In genomic region chr12:80598756-80599155, GRCm38 (mm10) we compare ENCODE assay signal across 9 mouse cellular contexts. TPM values are rescaled to one million over a fixed set of nuclear protein-coding genes. Genes with fewer than 3 reads are reported as not detected.
DNase-seq lines count a peak whose midpoint lies in the region; ATAC-seq and TF ChIP-seq lines count a peak whose summit lies in the region.
"Had no signal": no experiment of that assay in that cellular context is flagged by ENCODE, and none has a peak within 500 bp of the region (broad histone marks: within the 10 kb centered on the region; RNA-seq: fewer than 3 reads in every experiment).

No protein-coding gene starts in this region.

- H3K9me3 ChIP-seq in kidney, postnatal 0 days (replicated peaks; ENCODE audit: low read length), result no peaks in the 10 kb centered on the region

- peaks cover 12% of the 10 kb centered on the region; the same call in 1 of the 2 replicates for H3K4me1 ChIP-seq in kidney, postnatal 0 days (replicated peaks; ENCODE audit: insufficient read depth, low read length)

- DNase-seq in layer of hippocampus, adult 11-12 months (ENCODE audit: low spot score), result peak; percentile 75
- DNase-seq in layer of hippocampus, adult 9-10 months (ENCODE audit: low spot score), result no peak
- peak; percentile 47 for DNase-seq in cerebellum, adult 11-12 months
- DNase-seq in gastrocnemius, postnatal 14 days, result peak; percentile 69
- peak; percentile 68 for DNase-seq in kidney, postnatal 0 days (ENCODE audit: low spot score)
- DNase-seq in lung, postnatal 4 days, result peak; percentile 61 to 80
- peak; percentile 16 to 52 for DNase-seq in urinary bladder, postnatal 36 days (ENCODE audit: low spot score in 2 of 2)

- peak; percentile 13; the same call in 1 of the 2 replicates for TF ChIP-seq CTCF in kidney, postnatal 0 days (IDR thresholded peaks at IDR 0.05; ENCODE audit: low read depth)

- H3K27me3 ChIP-seq in kidney, postnatal 0 days (ENCODE audit: insufficient read depth, low read length), result no peaks in the 10 kb centered on the region

- no peaks in the 10 kb centered on the region for H3K36me3 ChIP-seq in kidney, postnatal 0 days (ENCODE audit: insufficient read depth, low read length)

- intact Hi-C loops in gastrocnemius, postnatal 14 days (cut with DNase I; ENCODE audit: low total_unique reads), result no loop called here

- H3K9ac ChIP-seq in kidney, postnatal 0 days (ENCODE audit: low read depth, low read length), result no peak overlapping the region

- no peak overlapping the region for H3K4me2 ChIP-seq in kidney, postnatal 0 days (ENCODE audit: low read length)

- peak overlapping the region; percentile 42; the same call in 1 of the 2 replicates for H3K27ac ChIP-seq in kidney, postnatal 0 days

- no peak overlapping the region for H3K4me3 ChIP-seq in kidney, postnatal 0 days (replicated peaks; ENCODE audit: low read depth, low read length)

- ATAC-seq in kidney, postnatal 0 days (replicated peaks; ENCODE audit: low FRiP score, low read depth), result no peak
- no peak for ATAC-seq in erythroid progenitor cell, adult 5-6 weeks (replicated peaks; ENCODE audit: low FRiP score, poor library complexity, severe bottlenecking)
- ATAC-seq: Patski had no signal

- 44% methylated on average over 6 of the region's 6 CpGs for WGBS in kidney, postnatal 0 days

RNA-seq across cellular contexts. Expression of gene Slc39a9, which starts 44.9 kb away (rescaled TPM):
- total RNA-seq in gastrocnemius, postnatal 14 days (2021), result 10 to 100 TPM in 1 of 2 experiments, 1 to 10 TPM in 1; 9.8 to 10.2 TPM
- polyA plus RNA-seq in kidney, postnatal 0 days (2015; fragmentation: Nextera tagmentation; extraction: Ambion mirVana), result 21.1 and 21.2 TPM in 2 replicates
- total RNA-seq in erythroid progenitor cell, adult 5-6 weeks (2015; ENCODE audit: low replicate concordance), result 20.1 and 22.0 TPM in 2 replicates
- 11.2 and 20.5 TPM in 2 replicates for total RNA-seq in erythroid progenitor cell, adult 5-6 weeks (2017; ENCODE audit: low replicate concordance)

RNA-seq across cellular contexts. Expression of gene Erh, which starts 45.4 kb away (rescaled TPM):
- total RNA-seq in gastrocnemius, postnatal 14 days (2021), result 10 to 100 TPM; 19.4 to 30.4 TPM
- polyA plus RNA-seq in kidney, postnatal 0 days (2015; fragmentation: Nextera tagmentation; extraction: Ambion mirVana), result 210 and 215 TPM in 2 replicates
- 23.9 and 28.1 TPM in 2 replicates for total RNA-seq in erythroid progenitor cell, adult 5-6 weeks (2015; ENCODE audit: low replicate concordance)
- 4.9 and 23.4 TPM in 2 replicates for total RNA-seq in erythroid progenitor cell, adult 5-6 weeks (2017; ENCODE audit: low replicate concordance)
